Mouse (Mus musculus) bone marrow, adult 2 months (tissue): ENCODE results near the gene Slc35d1.

Source experiments
- CTCF ChIP-seq: fragments of 200-500 bp; IDR thresholded peaks from 2 replicates; pipeline ENCODE4 v1.5.1; 2011; ENCODE audit warnings: low read length, control low read depth; ENCODE audit not compliant: control insufficient read depth, insufficient read depth
- POLR2A ChIP-seq: fragments of 200-500 bp; IDR thresholded peaks from 2 replicates; pipeline ENCODE4 v1.6.1; 2011; ENCODE audit warnings: low read depth, mild to moderate bottlenecking, control low read depth, low read length, borderline replicate concordance; ENCODE audit not compliant: control insufficient read depth

GRCm38 (mm10) chr4:103180300-103180888 lies 34.6 kb downstream of the Slc35d1 start:
- TF ChIP-seq CTCF (no peak), POLR2A (no peak)
